Mouse (Mus musculus): ENCODE results near the gene 1110025L11Rik.
"Not testable (repeated sequence)": the region's sequence is repeated elsewhere in the genome, so short reads cannot be mapped to it uniquely, and the experiment has no call there.

Gene 1110025L11Rik

DNA sequence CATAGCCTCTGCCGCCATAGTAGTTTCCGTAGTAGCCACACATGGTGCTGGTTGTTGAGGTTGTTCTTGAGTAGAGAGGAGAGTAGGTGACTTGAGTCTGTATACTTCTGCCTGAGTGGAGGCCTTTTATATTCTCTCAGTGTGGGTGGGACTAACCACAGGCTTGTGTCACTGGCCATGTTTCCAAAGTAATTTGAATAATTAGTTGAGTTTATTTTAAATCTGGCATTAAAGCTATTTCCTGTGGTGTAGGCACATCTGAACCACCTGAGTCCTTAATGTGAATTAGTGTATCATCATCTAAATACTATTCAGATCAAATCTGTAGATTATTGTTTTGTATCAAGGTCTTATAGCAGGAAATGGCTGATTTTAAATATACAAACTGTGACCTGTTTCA lies at the start of gene 1110025L11Rik:
Gene 1110025L11Rik, minus strand, starts transcription at position 101 of the 400 bp plus-strand sequence.
- not testable (repeated sequence) for DNase-seq (ENCODE audit: low spot score in 2 of 2)

DNA sequence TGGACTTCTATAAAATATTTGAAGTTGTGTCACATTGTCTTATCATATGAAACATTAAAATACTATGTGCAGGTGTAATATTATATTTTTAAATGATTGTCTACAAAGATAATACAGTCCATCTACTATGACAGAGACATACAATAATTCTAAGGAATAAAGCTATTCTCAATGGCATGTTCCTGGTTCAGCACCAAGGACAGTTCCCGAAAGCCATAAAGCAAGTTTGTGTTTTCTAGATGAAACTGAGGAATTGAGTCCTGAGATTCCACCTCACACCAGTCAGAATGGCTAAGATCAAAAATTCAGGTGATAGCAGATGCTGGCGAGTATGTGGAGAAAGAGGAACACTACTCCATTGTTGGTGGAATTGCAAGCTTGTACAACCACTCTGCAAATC lies 7.2 kb upstream of the 1110025L11Rik start:
- not testable (repeated sequence) for DNase-seq (ENCODE audit: low spot score in 2 of 2)

DNA sequence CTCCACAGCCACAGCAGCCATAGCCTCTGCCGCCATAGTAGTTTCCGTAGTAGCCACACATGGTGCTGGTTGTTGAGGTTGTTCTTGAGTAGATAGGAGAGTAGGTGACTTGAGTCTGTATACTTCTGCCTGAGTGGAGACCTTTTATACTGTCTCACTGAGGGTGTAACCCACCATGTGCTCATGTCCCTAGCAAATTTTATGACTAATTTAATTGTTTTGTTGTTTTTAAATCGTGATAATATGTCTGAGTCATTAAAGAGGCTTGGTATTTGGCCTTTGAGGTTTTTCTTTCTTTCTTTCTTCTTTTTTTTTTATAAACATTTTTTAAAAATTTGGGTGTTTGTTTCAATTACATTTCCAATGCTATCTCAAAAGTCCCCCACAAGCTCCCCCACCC lies 16.0 kb downstream of the 1110025L11Rik start, which contains the start of gene Krtap6-5:
Gene Krtap6-5, minus strand, starts transcription at position 101 of the 400 bp plus-strand sequence.
- no peak for DNase-seq (ENCODE audit: low spot score in 2 of 2)

DNA sequence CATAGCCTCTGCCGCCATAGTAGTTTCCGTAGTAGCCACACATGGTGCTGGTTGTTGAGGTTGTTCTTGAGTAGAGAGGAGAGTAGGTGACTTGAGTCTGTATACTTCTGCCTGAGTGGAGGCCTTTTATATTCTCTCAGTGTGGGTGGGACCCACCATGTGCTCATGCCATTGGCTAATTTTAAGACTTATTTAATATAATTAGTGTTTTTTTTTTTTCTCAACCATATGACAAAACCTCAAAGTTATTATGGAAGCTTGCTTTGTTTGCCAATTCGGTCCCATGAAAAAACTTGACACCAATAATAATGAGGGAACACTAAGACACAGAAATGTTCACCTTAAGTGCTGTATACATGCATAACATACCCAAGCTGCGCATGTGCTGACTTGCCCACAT lies 22.4 kb downstream of the 1110025L11Rik start, which contains the start of gene Gm10228:
Gene Gm10228, minus strand, starts transcription at position 101 of the 400 bp plus-strand sequence.
- DNase-seq (ENCODE audit: low spot score in 2 of 2): not testable (repeated sequence)

DNA sequence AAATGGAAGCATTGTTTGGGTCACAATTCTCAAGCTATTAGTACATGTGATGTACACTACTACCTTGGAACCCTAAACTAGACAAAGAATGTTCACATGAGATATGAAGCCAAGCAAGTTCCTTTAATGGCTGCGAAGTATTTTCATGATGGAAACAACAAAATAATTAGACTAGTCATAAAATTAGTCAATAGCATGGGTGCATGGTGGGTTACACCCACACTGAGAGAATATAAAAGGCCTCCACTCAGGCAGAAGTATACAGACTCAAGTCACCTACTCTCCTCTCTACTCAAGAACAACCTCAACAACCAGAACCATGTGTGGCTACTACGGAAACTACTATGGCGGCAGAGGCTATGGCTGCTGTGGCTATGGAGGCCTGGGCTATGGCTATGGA lies 32.4 kb downstream of the 1110025L11Rik start, which contains the start of gene Krtap6-1:
Gene Krtap6-1, plus strand, starts transcription at position 301 of the 400 bp plus-strand sequence.
- not testable (repeated sequence) for DNase-seq (ENCODE audit: low spot score in 2 of 2)

DNA sequence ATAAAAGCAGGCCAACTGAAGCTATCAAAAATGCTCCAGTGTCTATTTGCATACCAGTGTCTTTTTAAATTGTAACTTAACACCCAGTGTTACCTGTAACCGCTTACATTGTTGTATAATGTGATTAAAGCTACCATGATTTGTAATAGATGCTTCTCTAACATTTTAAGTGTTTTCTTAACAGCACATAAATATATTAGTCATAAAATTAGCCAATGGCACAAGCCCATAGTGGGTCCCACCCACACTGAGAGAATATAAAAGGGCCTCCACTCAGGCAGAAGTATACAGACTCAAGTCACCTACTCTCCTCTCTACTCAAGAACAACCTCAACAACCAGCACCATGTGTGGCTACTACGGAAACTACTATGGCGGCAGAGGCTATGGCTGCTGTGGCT lies 48.8 kb downstream of the 1110025L11Rik start, which contains the start of gene Gm10229:
Gene Gm10229, plus strand, starts transcription at position 301 of the 400 bp plus-strand sequence.
- DNase-seq (ENCODE audit: low spot score in 2 of 2): not testable (repeated sequence)

DNA sequence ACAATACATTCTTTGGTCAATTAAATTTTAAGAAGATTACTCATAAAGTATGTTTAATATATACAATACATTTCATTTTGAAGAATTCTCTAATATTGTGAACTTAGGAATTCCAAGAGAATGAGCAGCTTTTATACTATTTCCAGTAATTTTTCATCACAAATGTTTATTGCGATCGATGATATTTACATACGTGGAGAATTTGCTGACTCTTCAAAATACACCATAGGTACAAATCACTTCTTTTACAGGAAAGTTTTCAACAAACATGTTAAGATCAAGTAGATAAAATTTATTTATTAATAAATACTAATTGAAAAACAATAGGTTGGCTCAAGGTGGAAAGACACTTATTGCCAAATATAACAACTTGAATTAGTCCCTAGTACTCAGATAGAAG lies 49.8 kb downstream of the 1110025L11Rik start:
- no peak for DNase-seq (ENCODE audit: low spot score in 2 of 2)
